Mouse (Mus musculus): ENCODE results near the gene Pald1.

GRCm38 (mm10) chr10:61308706-61309320 is 74.5 kb downstream of the Pald1 start:
- TF ChIP-seq CTCF (IDR thresholded peaks at IDR 0.05; ENCODE audit: insufficient read depth, low read length) (no peak), POLR2A (IDR thresholded peaks at IDR 0.05; ENCODE audit: borderline replicate concordance, extremely low read depth, low read depth, low read length) (no peak)

All from lung, adult 2 months (tissue).